Mouse (Mus musculus) brain, embryonic 14.5 days (tissue): ENCODE measurements around the gene Nr1h3. TPM values are rescaled to one million over a fixed set of nuclear protein-coding genes. Genes with fewer than 3 reads are reported as not detected.

ENCODE experiments used
- DNase-seq: peaks from one replicate; pipeline ENCODE4 v3.0.0-alpha.2; 2011; ENCODE audit warnings: low read depth
- CTCF ChIP-seq: fragments of 200-500 bp; IDR thresholded peaks from 2 replicates; pipeline ENCODE4 v1.5.1; 2012; ENCODE audit warnings: inconsistent platforms, mild to moderate bottlenecking, moderate library complexity, borderline replicate concordance; ENCODE audit not compliant: insufficient read depth, insufficient read length; ENCODE audit errors: extremely low read depth
- POLR2A ChIP-seq: fragments of 200-500 bp; IDR thresholded peaks from 2 replicates; pipeline ENCODE4 v1.6.1; 2012; ENCODE audit warnings: mild to moderate bottlenecking, inconsistent platforms, borderline replicate concordance; ENCODE audit not compliant: poor library complexity, insufficient read depth, insufficient read length, severe bottlenecking; ENCODE audit errors: extremely low read depth
- polyA plus RNA-seq: library from polyadenylated mRNA; depleted of rRNA; stranded (reverse); fragments of >200 nt; gene quantifications from 2 replicates; pipeline ENCODE4 v1.2.3, GENCODE M21; 2012; rRNA removed

Nr1h3 gene
- 3.3 and 3.9 TPM in 2 replicates for polyA plus RNA-seq

DNA sequence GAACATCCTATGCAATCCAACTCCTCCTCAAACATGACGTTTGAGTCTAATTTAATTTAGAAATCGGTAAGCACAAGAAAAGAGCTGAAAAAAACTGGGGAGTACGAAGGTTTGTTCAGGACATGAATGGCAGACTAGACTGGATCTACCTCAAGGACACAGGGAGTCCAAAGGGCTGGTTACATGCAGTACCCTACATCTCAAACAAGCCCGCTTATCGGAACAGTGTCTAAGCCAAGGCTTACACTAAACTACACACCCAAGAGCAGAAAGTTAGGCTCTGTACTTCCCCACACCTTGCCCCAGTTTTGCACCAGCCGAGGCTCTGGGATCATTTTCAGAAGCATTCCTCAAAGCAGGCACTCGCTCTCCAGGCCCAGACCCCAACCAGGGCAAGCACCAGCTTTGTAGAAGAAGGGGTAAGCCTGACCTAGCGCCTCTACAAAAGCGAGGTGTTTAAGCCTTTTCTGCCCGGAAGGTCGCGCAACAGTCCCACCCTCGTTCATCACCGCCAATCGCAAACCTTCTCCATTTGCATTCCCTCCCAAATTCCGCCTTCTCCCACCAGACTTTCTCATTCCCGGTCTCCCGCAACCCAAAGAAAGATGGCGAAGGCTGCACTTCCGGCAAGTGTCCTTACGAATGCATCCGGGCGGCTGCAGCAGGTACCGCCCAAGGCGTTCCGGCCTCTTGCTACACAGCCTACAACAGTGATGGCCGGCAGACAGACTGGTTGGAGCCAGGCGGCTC, at the start of gene Nr1h3, which contains the start of gene Acp2:
TSS of gene Nr1h3 (minus strand) at position 613 of the 750 bp plus-strand sequence.
TSS of gene Acp2 (plus strand) at position 664 of the 750 bp plus-strand sequence.
- peak; percentile 99 for DNase-seq
- TF ChIP-seq POLR2A = peak; percentile 20; the same call in 1 of the 2 replicates
- TF ChIP-seq CTCF = no peak

DNA sequence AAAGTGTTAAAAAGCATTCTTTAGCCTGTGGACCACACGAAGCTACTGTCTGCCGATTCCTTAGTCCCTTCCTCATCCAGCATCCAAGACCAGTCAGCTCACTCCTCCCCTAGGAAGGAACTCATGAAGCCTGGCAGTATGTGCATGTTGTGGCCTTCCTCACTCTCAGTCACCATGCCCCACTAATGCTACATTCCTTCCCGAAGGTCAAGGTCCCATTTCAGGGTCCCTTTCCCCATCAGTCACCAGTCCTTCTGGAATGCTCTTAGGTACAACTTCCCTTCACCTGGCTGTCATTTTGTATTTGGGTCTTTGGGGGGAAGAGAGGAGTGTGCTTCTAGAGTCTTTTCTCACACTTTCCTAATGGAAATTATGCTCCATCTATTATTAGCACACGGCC, 49.4 kb upstream of the Nr1h3 start:
- no peak for DNase-seq
- no peak for TF ChIP-seq CTCF
- TF ChIP-seq POLR2A = no peak

DNA sequence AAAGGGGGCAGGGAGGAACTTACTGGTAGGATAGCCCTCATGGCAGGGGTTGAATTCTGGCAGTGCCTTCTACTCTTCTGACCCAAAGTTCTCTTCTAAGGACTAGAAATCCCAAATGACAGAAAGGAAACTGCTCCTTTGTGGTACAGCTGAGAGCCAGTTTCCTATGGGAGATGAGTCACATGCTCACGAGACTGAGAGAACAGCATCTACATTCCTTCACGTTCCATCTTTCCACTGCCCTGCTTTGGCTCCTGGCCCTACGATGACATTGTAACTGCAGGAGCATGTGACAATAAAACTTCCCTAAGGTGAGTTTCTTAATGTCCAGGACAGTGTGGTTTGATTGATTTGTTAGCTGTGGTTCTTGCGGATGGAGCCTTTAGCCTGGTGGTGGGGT, 45.7 kb upstream of the Nr1h3 start:
- DNase-seq = no peak
- TF ChIP-seq POLR2A (no peak), CTCF (no peak)

DNA sequence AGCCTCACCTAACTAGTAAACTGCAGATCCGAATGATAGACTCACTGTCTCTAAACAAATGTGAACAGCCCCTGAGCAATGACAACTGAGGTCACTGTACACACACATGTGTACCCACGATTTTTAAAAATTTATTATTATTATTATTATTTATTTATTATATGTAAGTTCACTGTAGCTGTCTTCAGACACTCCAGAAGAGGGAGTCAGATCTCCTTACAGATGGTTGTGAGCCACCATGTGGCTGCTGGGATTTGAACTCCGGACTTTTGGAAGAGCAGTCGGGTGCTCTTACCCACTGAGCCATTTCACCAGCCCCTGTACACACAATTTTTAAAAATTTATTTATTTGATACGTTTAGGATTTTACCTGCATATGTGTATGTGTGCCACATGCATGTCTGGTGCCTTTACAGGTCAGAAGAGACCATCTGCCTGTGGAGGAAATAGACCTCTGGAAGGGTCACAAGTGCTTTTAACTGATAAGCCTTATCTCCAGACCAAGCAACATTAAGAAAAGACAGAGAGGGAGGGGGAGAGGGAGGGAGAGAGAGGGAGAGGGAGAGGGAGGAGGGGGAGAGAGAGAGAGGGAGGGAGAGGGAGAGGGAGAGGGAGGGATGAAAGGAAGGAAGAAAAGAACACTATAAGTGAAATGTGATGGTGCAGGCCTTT, 42.1 kb upstream of the Nr1h3 start:
- DNase-seq = no peak
- no peak for TF ChIP-seq POLR2A
- no peak for TF ChIP-seq CTCF

DNA sequence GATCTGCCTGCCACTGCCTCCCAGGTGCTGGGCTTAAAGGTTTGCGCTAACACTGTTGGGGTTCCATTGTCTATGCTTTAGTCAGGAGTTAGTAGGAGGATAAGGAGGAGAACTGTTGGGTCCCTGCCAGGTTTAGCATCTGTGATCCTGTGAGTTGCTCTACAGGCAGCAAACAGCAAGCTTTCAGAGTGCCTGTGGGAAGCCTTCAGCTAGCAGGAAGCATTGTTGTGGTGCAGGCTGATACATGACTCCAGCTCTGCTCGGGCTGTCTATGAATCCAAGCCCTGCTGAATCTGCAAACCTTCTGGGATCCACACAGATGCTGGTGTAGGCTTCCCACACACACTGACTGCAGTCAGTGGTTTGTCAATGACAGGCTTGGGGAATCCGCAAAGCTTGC, 40.8 kb upstream of the Nr1h3 start:
- no peak for TF ChIP-seq CTCF
- no peak for TF ChIP-seq POLR2A
- peak; percentile 64 for DNase-seq

DNA sequence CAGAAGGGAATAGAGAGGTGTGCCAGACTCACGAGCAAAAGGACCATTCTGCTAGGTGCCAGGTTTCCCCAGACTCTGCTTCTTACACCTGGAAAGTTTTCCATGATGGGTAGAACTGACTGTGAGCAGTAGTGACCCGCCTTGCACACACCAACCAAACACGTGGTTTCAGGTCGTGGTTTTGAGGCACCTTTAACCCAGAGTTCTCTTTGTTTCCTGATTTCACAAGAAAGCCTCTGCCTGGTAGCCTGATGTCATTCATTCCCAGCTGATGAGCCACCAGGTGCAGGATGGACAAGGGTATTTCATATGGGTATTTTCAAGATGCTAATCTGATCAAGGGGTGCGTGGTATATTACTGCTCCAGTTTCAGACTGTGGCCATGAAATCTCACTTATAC, 39.9 kb upstream of the Nr1h3 start:
- DNase-seq = no peak
- TF ChIP-seq POLR2A (no peak), CTCF (no peak)

DNA sequence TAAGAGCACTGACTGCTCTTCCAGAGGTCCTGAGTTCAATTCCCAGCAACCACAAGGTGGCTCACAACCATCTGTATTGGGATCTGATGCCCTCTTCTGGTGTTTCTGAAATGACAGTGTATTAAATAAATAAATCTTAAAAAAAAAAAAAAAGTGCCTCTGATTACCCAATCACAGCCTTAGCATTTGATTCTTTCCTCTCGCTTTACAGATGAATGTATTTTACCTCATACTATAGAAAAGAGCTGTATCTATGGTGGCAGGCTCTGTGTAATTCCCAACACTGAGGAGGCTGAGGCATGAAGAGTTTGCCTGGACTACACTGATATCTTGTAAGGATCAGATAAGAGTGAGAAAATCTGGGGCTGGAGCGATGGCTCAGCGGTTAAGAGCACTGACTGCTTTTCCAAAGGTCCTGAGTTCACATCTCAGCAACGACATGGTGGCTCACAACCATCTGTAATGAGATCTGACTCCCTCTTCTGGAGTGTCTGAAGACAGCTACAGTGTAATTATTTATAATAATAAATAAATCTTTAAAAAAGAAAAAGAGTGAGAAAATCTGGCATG, 35.0 kb upstream of the Nr1h3 start:
- peak; percentile 62 for DNase-seq

DNA sequence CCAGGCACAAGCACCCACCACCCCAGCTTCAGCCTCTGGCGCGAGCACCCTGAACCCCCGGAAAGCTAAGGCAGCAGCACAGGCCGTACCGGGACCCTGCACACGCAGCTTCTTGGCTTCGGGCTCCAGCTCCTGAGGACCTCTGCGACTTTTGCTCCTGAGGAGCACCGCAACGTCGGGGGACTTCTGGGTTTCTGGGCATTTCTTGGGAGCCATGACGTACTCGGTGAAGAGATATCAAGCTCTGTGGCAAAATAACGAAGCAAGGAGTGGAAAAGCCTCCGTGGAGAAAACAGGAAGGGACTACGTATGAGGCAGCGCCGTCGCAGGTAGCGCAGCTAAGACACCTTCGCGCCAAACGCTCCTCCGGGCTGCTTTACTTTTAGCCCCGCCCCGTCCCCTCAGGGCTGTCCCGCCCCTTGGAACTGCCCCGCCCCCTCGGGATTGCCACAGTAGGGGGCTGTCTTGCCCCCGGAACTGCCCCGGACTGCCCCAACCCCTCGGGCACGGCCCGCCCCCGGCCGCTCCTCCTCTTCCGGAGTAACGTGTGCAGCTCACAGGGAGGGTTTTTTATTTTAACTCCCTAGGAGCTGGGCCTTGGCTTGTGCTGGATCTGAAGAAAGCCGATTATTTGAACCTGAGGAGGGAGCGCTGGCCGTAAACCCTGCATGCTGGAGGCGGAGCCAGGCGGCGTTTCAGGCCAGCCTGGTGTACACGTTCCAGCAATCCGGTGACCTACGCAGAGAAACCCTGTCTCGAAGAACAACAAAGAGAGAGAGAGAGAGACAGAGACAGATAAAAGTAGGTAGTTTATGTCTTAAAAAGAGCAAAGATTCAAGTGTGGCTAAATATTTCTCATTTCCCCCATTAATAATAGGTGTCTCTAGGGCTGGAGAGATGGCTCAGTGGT, 34.2 kb upstream of the Nr1h3 start, which contains the start of gene Ddb2:
TSS of gene Ddb2 (minus strand) at position 382 of the 910 bp plus-strand sequence.
- peak; percentile 98 for DNase-seq
- TF ChIP-seq CTCF = no peak
- TF ChIP-seq POLR2A = 0 out of 2 replicates have a peak, but pooled peaks have one; percentile 27

More for the DNA sequence above, 35.0 kb upstream of the Nr1h3 start:
- TF ChIP-seq CTCF = peak; percentile 21; the same call in 1 of the 2 replicates

DNA sequence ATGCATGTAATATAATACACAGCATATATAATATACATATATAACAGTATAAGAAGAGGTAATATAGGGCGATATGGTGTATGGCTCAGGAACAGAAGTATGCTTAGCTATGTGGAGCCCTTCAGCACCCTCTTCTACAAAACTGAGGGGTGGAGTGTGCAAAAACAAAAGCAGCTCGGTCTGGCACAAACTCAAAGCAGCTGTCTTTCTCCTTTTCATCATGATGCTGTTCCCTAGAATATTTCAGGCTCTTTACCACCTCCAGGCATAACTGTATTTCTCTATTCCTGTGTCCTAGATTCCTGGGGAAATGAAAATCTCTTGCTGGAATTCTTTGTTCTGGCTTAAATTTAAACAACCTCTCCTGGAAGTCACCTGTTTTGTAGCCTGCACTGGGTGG, 27.1 kb upstream of the Nr1h3 start:
- DNase-seq = no peak
- TF ChIP-seq POLR2A (no peak), CTCF (no peak)

DNA sequence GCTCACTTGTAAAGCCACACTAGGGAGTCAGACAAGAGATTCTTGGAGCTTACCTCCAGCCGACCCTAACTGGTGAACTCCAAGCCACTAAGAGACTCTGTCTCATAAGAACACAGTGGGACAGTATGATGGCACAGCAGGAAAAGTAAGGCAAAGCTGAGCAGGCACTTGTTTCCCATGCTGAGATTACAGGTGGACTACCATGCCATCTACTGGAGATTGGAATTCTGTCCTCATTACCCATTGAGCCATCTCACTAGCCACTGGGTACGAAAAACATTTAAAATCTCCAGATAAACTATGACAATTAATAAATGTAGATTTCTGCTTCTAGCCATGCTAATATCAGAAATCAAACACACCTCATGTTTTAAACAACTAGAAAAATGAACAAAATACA, 21.0 kb upstream of the Nr1h3 start:
- DNase-seq = no peak
- TF ChIP-seq POLR2A (no peak), CTCF (no peak)

DNA sequence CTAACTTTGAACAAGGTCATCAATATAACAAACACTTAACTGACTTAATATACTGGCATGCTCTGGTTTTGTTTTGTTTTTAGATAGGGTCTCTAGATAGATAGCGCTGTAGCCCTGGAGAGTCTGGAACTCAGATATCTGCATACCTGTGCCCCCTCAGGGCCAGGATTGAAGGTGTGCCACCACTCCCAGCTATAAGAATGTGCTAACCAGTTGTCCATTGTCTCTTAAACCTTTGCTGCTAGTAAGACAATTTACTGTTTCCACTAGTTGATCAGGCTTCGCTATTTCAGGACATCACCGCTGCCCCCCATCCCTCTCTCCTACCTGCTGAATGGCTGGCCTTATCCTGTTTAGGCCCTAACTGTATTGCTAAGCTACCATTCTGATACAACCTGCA, 17.9 kb upstream of the Nr1h3 start:
- DNase-seq = no peak
- TF ChIP-seq CTCF = no peak
- no peak for TF ChIP-seq POLR2A

DNA sequence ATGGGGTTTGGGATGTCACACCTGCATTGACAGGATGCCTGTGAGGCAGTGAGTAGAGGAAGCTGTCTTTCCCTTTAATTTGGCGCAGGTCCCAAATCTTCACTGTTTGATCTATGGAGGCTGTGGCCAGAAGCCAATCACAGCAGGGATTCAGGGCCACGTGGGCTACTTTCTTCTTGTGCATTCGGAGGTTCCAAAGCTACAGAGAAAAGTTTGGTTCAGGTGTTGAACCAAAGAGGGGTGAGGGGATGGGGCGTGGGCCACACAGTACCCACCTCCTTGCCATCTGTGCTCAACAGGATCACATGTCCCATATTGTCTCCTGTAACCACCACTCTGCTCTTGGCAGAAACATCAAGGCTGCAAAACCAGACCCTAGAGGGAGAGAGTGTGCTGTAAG, 14.4 kb upstream of the Nr1h3 start:
- TF ChIP-seq CTCF = no peak
- TF ChIP-seq POLR2A = no peak
- peak; percentile 51 for DNase-seq
